Mouse (Mus musculus): ENCODE measurements around the gene Ring1. TPM values are rescaled to one million over a fixed set of nuclear protein-coding genes. Genes with fewer than 3 reads are reported as not detected.
"Not testable (repeated sequence)": the region's sequence is repeated elsewhere in the genome, so short reads cannot be mapped to it uniquely, and the experiment has no call there.

The Ring1 gene
- polyA plus RNA-seq, 1 experiment: 11.4 TPM

- H3K4me1 ChIP-seq (ENCODE audit: control insufficient read depth, insufficient read depth, low read length): no peaks in the 10 kb centered on the region
- no peak overlapping the region for H3K27ac ChIP-seq (ENCODE audit: insufficient read depth, low read length)
- no peak overlapping the region for H3K4me3 ChIP-seq (ENCODE audit: low read depth, low read length)
- no peak for TF ChIP-seq POLR2A (IDR thresholded peaks at IDR 0.05; ENCODE audit: insufficient read depth, low read length)
- TF ChIP-seq CTCF (IDR thresholded peaks at IDR 0.05; ENCODE audit: low read depth, low read length): peak; percentile 62
- no peak for TF ChIP-seq EP300 (IDR thresholded peaks at IDR 0.05; ENCODE audit: insufficient read depth, low read depth, low read length)
- H3K9ac ChIP-seq (ENCODE audit: low read depth, poor library complexity, severe bottlenecking): no peak overlapping the region
- no peaks in the 10 kb centered on the region for H3K36me3 ChIP-seq (ENCODE audit: control insufficient read depth, insufficient read depth, low read length, poor library complexity, severe bottlenecking)
- 0 out of 2 replicates have a peak, but pooled peaks cover 2% of the 10 kb centered on the region for H3K9me3 ChIP-seq (replicated peaks; ENCODE audit: control insufficient read depth, insufficient read depth, low read length, poor library complexity, severe bottlenecking)
- H3K27me3 ChIP-seq (ENCODE audit: control insufficient read depth, insufficient read depth, low read length, poor library complexity, severe bottlenecking): peaks cover 7% of the 10 kb centered on the region
These were observed 21.1 kb downstream of the Ring1 start for GRCm38 (mm10) chr17:34003426-34003825.

GRCm38 (mm10) chr17:34000796-34001195 is 23.7 kb downstream of the Ring1 start:
- H3K27ac ChIP-seq (ENCODE audit: insufficient read depth, low read length); H3K9ac ChIP-seq (ENCODE audit: low read depth, poor library complexity, severe bottlenecking); H3K36me3 ChIP-seq (ENCODE audit: control insufficient read depth, insufficient read depth, low read length, poor library complexity, severe bottlenecking); H3K27me3 ChIP-seq (ENCODE audit: control insufficient read depth, insufficient read depth, low read length, poor library complexity, severe bottlenecking); H3K9me3 ChIP-seq (replicated peaks; ENCODE audit: control insufficient read depth, insufficient read depth, low read length, poor library complexity, severe bottlenecking); H3K4me3 ChIP-seq (ENCODE audit: low read depth, low read length); H3K4me1 ChIP-seq (ENCODE audit: control insufficient read depth, insufficient read depth, low read length): not testable (repeated sequence)

- Histone ChIP-seq H3K4me1 (ENCODE audit: control insufficient read depth, insufficient read depth, low read length) (no peaks in the 10 kb centered on the region), H3K9ac (ENCODE audit: low read depth, poor library complexity, severe bottlenecking) (peak within 1 kb of the TSS; percentile 79), H3K27ac (ENCODE audit: insufficient read depth, low read length) (no peak within 1 kb of the TSS), H3K27me3 (ENCODE audit: control insufficient read depth, insufficient read depth, low read length, poor library complexity, severe bottlenecking) (peaks cover 7% of the 10 kb centered on the region), H3K9me3 (replicated peaks; ENCODE audit: control insufficient read depth, insufficient read depth, low read length, poor library complexity, severe bottlenecking) (0 out of 2 replicates have a peak, but pooled peaks cover 2% of the 10 kb centered on the region), H3K4me3 (ENCODE audit: low read depth, low read length) (peak within 1 kb of the TSS; percentile 75), H3K36me3 (ENCODE audit: control insufficient read depth, insufficient read depth, low read length, poor library complexity, severe bottlenecking) (no peaks in the 10 kb centered on the region)
- no peak for TF ChIP-seq POLR2A (IDR thresholded peaks at IDR 0.05; ENCODE audit: insufficient read depth, low read length)
- no peak for TF ChIP-seq EP300 (IDR thresholded peaks at IDR 0.05; ENCODE audit: insufficient read depth, low read depth, low read length)
- TF ChIP-seq CTCF (IDR thresholded peaks at IDR 0.05; ENCODE audit: low read depth, low read length): no peak
These were observed 24.3 kb downstream of the Ring1 start, which contains the start of gene H2-K1 for GRCm38 (mm10) chr17:34000150-34000537. Gene H2-K1, minus strand, starts transcription at chr17:34000347.

GRCm38 (mm10) chr17:33999341-34000149 is 24.9 kb downstream of the Ring1 start:
- TF ChIP-seq EP300 (IDR thresholded peaks at IDR 0.05; ENCODE audit: insufficient read depth, low read depth, low read length) (no peak), POLR2A (IDR thresholded peaks at IDR 0.05; ENCODE audit: insufficient read depth, low read length) (no peak), CTCF (IDR thresholded peaks at IDR 0.05; ENCODE audit: low read depth, low read length) (no peak)
- Histone ChIP-seq H3K27ac (ENCODE audit: insufficient read depth, low read length) (no peak overlapping the region), H3K9me3 (replicated peaks; ENCODE audit: control insufficient read depth, insufficient read depth, low read length, poor library complexity, severe bottlenecking) (0 out of 2 replicates have a peak, but pooled peaks cover 2% of the 10 kb centered on the region), H3K27me3 (ENCODE audit: control insufficient read depth, insufficient read depth, low read length, poor library complexity, severe bottlenecking) (peaks cover 7% of the 10 kb centered on the region), H3K9ac (ENCODE audit: low read depth, poor library complexity, severe bottlenecking) (peak overlapping the region; percentile 79), H3K36me3 (ENCODE audit: control insufficient read depth, insufficient read depth, low read length, poor library complexity, severe bottlenecking) (no peaks in the 10 kb centered on the region), H3K4me1 (ENCODE audit: control insufficient read depth, insufficient read depth, low read length) (no peaks in the 10 kb centered on the region), H3K4me3 (ENCODE audit: low read depth, low read length) (peak overlapping the region; percentile 75)

GRCm38 (mm10) chr17:33998697-33999096 is 25.8 kb downstream of the Ring1 start:
- H3K9me3 ChIP-seq (replicated peaks; ENCODE audit: control insufficient read depth, insufficient read depth, low read length, poor library complexity, severe bottlenecking); H3K9ac ChIP-seq (ENCODE audit: low read depth, poor library complexity, severe bottlenecking); H3K27ac ChIP-seq (ENCODE audit: insufficient read depth, low read length); H3K4me1 ChIP-seq (ENCODE audit: control insufficient read depth, insufficient read depth, low read length); H3K27me3 ChIP-seq (ENCODE audit: control insufficient read depth, insufficient read depth, low read length, poor library complexity, severe bottlenecking); H3K4me3 ChIP-seq (ENCODE audit: low read depth, low read length); H3K36me3 ChIP-seq (ENCODE audit: control insufficient read depth, insufficient read depth, low read length, poor library complexity, severe bottlenecking): not testable (repeated sequence)

GRCm38 (mm10) chr17:33997025-33997424 is 27.5 kb downstream of the Ring1 start:
- not testable (repeated sequence) for H3K27me3 ChIP-seq (ENCODE audit: control insufficient read depth, insufficient read depth, low read length, poor library complexity, severe bottlenecking); H3K4me1 ChIP-seq (ENCODE audit: control insufficient read depth, insufficient read depth, low read length); H3K9ac ChIP-seq (ENCODE audit: low read depth, poor library complexity, severe bottlenecking); H3K4me3 ChIP-seq (ENCODE audit: low read depth, low read length); H3K36me3 ChIP-seq (ENCODE audit: control insufficient read depth, insufficient read depth, low read length, poor library complexity, severe bottlenecking); H3K9me3 ChIP-seq (replicated peaks; ENCODE audit: control insufficient read depth, insufficient read depth, low read length, poor library complexity, severe bottlenecking); H3K27ac ChIP-seq (ENCODE audit: insufficient read depth, low read length)
